In the genomic region with DNA sequence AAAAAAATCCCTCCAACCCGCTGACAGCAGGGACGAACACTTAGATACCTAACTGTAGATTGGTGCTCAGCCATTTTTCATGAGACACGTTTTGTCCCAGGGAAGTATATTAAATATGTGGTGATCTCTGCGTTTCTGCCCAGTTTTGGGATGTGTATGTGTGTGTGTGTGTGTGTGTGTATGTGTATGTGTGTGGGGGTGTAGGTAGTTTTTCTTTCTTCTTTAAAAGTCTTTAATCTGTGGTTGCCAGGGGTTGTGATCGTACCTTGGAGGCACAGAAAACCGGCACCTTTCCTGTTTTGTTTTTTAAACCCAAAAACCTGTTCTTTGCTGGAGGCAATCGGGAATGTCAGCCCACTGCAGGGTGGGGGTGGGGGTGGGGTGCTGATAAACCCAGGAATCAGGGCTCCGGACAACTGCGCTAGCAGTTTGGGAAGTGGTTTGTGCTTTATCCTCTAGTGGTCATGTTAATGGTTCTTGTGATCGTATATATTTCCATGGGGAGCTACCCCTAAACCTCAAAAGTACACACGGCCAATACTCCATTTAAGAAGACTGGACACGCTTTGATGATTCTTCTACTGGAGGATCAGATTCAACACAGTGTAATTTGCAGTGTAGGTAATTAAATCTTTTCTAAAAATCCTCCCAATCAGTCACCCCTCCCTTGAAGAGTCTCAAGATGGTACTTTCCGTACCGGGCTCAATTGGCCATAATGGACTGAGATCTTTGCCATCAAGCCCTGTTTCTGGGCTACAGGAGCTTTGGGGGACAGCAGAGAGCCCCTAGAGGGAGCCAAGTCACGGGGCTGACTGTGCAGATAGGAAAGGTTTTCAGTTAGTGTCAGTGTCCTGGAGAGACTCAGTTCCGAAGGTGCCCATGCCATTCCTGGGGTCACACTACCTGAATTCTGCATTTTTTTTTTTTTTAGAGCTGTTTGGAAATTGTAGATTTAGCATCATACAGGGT, we compare ENCODE assay signal across 8 mouse cellular contexts. TPM values are rescaled to one million over a fixed set of nuclear protein-coding genes. Genes with fewer than 3 reads are reported as not detected.
A peak's percentile ranks its signal among the peaks of the same experiment; 100 is the strongest.
DNase-seq lines count a peak whose midpoint lies in the region; ATAC-seq lines count a peak whose summit lies in the region.

No protein-coding gene starts in this region.

- peak overlapping the region; percentile 73 for H3K4me3 ChIP-seq in heart, embryonic 12.5 days
- peak overlapping the region; percentile 64 for H3K4me3 ChIP-seq in liver, embryonic 12.5 days
- peak overlapping the region; percentile 91 for H3K4me3 ChIP-seq in stomach, embryonic 16.5 days (replicated peaks; ENCODE audit: low read length)

- no peak for ATAC-seq in heart, embryonic 12.5 days (ENCODE audit: insufficient number of reproducible peaks, low FRiP score)
- no peak for ATAC-seq in liver, embryonic 12.5 days
- ATAC-seq in stomach, embryonic 16.5 days (ENCODE audit: insufficient read depth, low FRiP score) = no peak

- peaks cover 34% of the 10 kb centered on the region for H3K4me1 ChIP-seq in heart, embryonic 12.5 days (replicated peaks)
- H3K4me1 ChIP-seq in liver, embryonic 12.5 days = peaks cover 17% of the 10 kb centered on the region
- peaks cover 5% of the 10 kb centered on the region for H3K4me1 ChIP-seq in stomach, embryonic 16.5 days (ENCODE audit: control insufficient read depth, insufficient read depth, low read length)

- peak overlapping the region; percentile 69 for H3K4me2 ChIP-seq in heart, embryonic 12.5 days
- peak overlapping the region; percentile 80 for H3K4me2 ChIP-seq in liver, embryonic 12.5 days
- H3K4me2 ChIP-seq in stomach, embryonic 16.5 days (ENCODE audit: low read depth, low read length) = peak overlapping the region; percentile 78

- 8% methylated on average over 16 of the region's 16 CpGs for WGBS in heart, embryonic 12.5 days
- 17% methylated on average over 16 of the region's 16 CpGs for WGBS in liver, embryonic 12.5 days (ENCODE audit: insufficient replicate concordance)
- WGBS in stomach, embryonic 16.5 days = 14% methylated on average over 16 of the region's 16 CpGs

- H3K27ac ChIP-seq in heart, embryonic 12.5 days (ENCODE audit: poor library complexity, severe bottlenecking) = peak overlapping the region; percentile 94
- H3K27ac ChIP-seq in liver, embryonic 12.5 days = no peak overlapping the region
- H3K27ac ChIP-seq in stomach, embryonic 16.5 days (ENCODE audit: low read length) = peak overlapping the region; percentile 89

- H3K9me3 ChIP-seq in heart, embryonic 12.5 days (replicated peaks) = no peaks in the 10 kb centered on the region
- H3K9me3 ChIP-seq in liver, embryonic 12.5 days (replicated peaks) = no peaks in the 10 kb centered on the region
- no peaks in the 10 kb centered on the region for H3K9me3 ChIP-seq in stomach, embryonic 16.5 days (replicated peaks; ENCODE audit: control insufficient read depth, low read length)

- H3K9ac ChIP-seq in heart, embryonic 12.5 days = peak overlapping the region; percentile 95
- peak overlapping the region; percentile 65; the same call in 1 of the 2 replicates for H3K9ac ChIP-seq in liver, embryonic 12.5 days
- peak overlapping the region; percentile 93 for H3K9ac ChIP-seq in stomach, embryonic 16.5 days (ENCODE audit: low read length)

- H3K36me3 ChIP-seq in heart, embryonic 12.5 days = peaks cover 13% of the 10 kb centered on the region
- no peaks in the 10 kb centered on the region for H3K36me3 ChIP-seq in liver, embryonic 12.5 days
- no peaks in the 10 kb centered on the region; the same call in 1 of the 2 replicates for H3K36me3 ChIP-seq in stomach, embryonic 16.5 days (ENCODE audit: control insufficient read depth, insufficient read depth, low read length)

- no peak for DNase-seq in heart, adult 9 months (ENCODE audit: low spot score in 2 of 2)
- peak; percentile 44 for DNase-seq in cerebellum, adult 9-11 months
- peak; percentile 29 for DNase-seq in heart, postnatal 4 days
- DNase-seq in layer of hippocampus, adult 9-10 months (ENCODE audit: low spot score) = no peak
- DNase-seq in urinary bladder, adult 2 months (ENCODE audit: low spot score) = no peak

- no peaks in the 10 kb centered on the region for H3K27me3 ChIP-seq in heart, embryonic 12.5 days (replicated peaks)
- H3K27me3 ChIP-seq in liver, embryonic 12.5 days (replicated peaks) = peaks cover 65% of the 10 kb centered on the region
- H3K27me3 ChIP-seq in stomach, embryonic 16.5 days (ENCODE audit: control insufficient read depth, insufficient read depth, low read length) = no peaks in the 10 kb centered on the region

RNA-seq across cellular contexts. Expression of gene Rassf8, which starts 1.4 kb away (rescaled TPM):
- polyA plus RNA-seq in heart, embryonic 12.5 days (2016; fragmentation: Nextera tagmentation; extraction: Ambion mirVana) = 8.8 and 10.6 TPM in 2 replicates
- total RNA-seq in heart, postnatal 4 days (2021) = 10 to 100 TPM; 93.1 to 97.9 TPM
- polyA plus RNA-seq in liver, embryonic 12.5 days (2016; fragmentation: Nextera tagmentation; extraction: Ambion mirVana) = 0.94 and 1.2 TPM in 2 replicates
- 4.9 and 5.7 TPM in 2 replicates for polyA plus RNA-seq in stomach, embryonic 16.5 days (2015; fragmentation: Nextera tagmentation; extraction: Ambion mirVana)
- polyA plus RNA-seq in urinary bladder, adult 2 months (2012; rRNA removed) = 24.0 and 30.0 TPM in 2 replicates

Comparison
In these comparisons a context has a peak if more than half of its experiments do, and no peak if none do; other contexts are left out.
1. DNase-seq: peak in cerebellum, adult 9-11 months (single experiment) and heart, postnatal 4 days (single experiment); none in heart, adult 9 months (0 of 2), layer of hippocampus, adult 9-10 months (single experiment) and urinary bladder, adult 2 months (single experiment).
2. Peak in every context shown above with its lines, with median percentiles within 50 percentile points of each other: H3K4me2 ChIP-seq, H3K4me3 ChIP-seq and H3K9ac ChIP-seq.